Mouse (Mus musculus) frontal cortex, adult 2 months (tissue): ENCODE measurements around the gene Car4. TPM values are rescaled to one million over a fixed set of nuclear protein-coding genes. Genes with fewer than 3 reads are reported as not detected.

Experiments
- DNase-seq, 2 experiments: peaks; one replicate each; pipeline ENCODE4 v3.0.0; 2022; ENCODE audit warnings: low spot score in 1 of 2; ENCODE audit errors: extremely low spot score in 1 of 2
- polyA plus RNA-seq: library from polyadenylated mRNA; depleted of rRNA; stranded (reverse); fragments of >200 nt; gene quantifications from 2 replicates; pipeline ENCODE4 v1.2.3, GENCODE M21; 2012

Gene Car4
- polyA plus RNA-seq, 1 experiment: 63.0 TPM

DNA sequence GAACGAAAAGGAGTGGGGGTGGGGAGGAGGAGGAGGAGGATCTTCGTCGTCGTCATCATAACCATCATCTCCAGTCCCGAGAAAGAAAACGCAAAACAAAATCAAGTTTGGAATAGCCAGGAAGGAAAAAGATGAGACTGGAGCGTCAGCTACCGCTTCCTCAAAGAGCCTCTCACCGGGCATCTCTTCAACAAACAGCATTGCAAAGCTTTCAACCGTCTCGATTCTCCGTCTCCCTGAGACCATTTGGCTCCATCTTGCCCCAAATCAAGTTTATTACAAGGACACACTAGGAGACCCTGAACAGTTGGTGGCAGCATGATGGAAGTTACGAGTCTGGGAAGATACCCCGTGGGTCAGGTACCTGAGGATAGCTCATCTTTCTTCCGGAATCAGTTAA lies 415 bp upstream of the Car4 start:
- no peak for DNase-seq

DNA sequence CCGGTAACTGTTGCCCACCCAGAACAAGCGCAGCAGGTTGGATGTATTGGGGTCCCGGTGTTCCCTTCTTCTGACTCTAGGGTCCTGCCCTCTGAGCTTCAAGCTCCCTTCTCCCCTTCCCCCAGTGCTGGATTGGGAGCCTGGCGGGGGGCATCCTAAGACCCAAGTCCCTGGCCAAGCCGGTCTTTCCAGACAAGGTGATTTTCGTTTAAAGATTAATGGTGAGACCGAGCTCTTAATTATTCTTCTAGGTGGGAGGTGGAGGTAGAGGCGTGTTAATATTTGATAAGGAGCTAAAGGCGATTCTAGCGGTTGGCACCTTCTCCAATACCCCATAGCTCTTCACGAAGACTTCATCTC lies 665 bp downstream of the Car4 start:
- no peak for DNase-seq

DNA sequence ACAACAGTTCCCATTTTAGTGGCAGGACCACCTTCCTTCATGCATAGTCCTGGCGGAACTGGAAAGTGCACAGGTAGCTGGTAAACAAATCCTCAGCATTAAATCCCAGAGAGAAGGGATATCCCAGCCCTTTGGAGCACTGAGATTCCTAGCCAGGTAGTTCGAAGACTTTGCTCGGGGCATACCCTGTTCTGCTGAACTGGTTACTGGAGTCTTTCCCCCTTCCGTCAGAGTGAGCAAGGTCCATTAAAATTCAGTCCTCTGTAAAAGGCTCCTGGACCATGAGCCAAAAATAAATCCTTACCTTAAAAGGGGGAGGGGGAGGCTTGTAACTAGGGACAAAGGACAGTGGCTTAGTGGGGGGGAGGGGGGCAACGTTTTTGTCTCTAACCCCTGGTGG lies 1.6 kb downstream of the Car4 start:
- no peak for DNase-seq

DNA sequence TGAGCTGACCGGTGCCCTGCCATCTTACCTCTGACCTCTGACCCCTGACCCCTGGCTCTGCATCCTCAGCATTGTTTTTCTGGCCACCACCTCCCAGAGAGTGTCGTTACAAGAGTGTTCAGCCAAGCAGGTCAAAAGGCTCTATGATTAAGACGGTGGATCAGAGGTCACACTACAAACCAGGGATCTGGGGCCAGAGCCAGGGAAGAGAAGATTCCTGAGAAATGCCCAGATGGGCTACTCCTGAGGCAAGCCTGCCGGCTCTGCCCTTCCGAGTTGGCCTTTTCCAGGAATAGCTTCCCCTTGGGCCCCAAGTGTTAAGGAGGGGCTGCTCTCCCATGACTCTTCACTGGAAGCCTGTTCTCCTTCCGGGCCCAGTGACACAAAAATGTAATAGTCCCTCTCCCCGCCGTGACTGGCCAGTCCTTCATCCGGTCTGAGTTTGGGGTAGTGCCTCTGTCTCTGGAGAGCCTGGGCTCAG lies 2.2 kb downstream of the Car4 start:
- no peak for DNase-seq

DNA sequence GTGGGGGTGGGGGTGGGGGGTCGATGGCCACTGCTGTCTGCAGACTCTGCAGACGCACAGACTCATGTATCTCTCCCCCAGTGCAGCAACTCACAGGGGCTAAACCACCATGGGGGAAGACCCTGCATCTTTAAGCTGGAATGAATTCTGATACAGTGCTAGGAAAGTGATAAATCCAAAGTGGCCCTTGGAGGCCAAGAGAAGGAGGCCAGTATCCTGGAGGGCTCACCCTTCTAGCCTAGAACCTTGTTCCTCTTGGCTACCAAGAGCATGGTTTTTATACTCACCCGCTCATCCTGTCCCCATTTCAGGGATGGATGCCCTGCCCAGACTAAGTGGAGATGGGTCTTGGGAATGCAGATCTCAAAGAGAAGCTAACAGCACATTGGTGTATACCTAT lies 2.7 kb downstream of the Car4 start:
- DNase-seq: no peak

DNA sequence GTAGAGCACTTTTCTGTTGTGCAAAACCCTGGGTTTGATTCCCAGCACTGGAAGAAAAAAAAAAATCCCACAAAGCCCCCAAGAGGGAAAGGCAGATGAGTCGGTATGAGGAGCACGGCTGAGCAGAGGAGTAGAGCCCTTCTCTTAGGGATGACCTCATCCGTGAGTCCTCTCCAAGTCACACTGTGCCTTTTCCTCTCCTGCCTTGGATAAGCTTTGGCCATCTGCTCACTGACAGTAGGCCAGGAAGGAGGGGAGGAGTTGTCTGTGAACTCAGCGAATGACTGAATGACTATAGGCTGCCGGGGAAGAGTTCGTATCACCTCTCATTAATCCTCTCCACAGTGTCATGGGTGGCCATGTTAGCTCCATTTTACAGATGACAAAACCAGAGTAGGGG lies 3.2 kb downstream of the Car4 start:
- no peak for DNase-seq

DNA sequence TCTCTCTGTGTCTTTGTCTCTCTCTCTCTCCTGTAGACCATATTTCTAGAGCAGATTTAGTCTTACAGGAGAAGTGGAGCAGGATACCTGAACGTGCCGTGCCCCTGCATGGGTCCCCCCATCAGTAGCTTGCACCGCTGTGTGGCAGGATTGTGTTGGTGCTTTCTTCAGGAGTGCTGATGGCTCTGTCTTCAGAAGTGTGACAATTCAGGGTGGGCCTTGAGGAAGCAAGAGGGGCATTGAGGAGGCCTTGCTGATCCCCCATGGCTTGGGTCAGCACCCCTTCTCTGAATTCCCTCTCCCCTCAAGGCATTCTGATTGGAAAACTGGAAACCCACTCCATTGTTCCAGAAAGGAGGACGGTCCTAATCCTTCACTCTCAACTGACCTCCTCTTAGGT lies 4.0 kb downstream of the Car4 start:
- no peak for DNase-seq

DNA sequence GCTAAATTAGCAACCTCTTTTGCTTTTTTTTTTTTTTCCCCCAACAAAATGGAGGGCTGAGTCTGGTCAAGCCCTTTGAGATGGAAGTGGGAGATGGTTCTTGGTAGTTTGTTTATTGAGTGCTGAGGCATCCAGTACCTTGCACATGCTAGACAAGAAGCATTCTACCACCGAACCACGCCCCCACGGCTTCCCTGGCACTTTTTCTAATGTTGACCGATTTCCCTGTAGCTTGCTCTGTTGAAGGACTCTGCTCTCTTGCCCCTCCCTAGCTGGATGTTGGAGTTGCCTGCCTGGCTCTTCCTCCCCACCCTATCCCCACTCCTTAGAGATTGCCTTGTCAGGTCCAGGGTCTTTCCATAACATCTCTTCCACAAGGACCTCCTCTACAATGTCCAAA lies 5.0 kb downstream of the Car4 start:
- no peak for DNase-seq

DNA sequence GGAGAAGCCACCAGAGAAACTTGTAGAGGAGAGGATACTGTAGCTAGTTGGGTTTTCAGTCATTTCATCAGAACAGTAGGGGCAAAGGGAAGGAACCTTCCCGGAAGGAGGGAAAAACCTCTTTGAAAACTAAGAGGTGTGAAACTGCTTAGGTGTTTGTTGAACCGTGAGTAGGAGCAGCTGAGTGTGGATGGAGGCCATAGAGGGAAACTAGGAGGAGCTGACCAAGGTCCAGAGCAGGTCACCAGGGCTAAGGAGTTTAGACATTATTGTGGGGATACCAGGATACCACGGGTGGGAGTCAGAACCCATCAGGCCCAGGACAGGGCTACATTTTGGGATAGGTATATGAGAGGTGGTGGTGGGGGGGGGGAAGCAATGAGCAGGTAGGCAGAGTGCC lies 6.0 kb downstream of the Car4 start:
- DNase-seq: no peak

DNA sequence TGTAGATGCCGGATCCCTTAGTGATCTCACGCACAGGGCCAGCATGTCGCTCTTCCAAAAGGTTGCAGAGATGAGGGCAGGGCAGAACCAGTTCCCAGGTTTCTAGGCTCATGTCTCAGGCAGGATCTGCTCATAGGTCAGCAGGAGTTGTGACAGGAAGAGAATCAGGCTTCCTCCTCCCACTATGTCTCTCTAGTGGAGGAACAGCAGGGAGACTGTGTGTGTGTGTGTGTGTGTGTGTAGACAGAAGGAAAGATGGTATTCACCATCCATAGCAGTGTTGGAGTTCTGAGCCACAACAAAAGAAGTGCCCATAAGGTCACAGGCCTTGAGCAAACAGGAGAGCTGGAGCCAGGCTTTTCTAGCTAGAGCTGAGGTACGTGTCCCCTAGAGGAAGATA lies 9.1 kb downstream of the Car4 start:
- DNase-seq: no peak

DNA sequence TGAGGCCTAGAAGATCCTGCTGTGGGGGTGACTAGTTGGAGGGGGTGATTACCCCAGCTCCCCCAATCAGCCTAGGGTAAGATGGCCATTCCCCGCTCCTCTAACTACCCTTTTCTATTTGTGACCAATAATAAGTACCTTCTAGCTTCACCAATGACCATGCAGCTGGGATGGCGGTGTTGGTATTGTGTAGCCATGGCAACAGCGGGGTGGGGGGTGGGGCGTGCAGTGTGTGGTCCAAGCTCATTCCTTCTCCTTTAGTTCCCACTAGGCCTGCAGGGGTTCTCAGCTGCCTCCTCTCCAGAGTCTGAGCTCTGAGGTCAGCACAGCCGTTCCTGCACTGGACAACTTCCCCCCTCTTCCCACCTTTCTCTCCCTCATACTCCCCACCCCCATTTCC lies 9.5 kb downstream of the Car4 start:
- no peak for DNase-seq

DNA sequence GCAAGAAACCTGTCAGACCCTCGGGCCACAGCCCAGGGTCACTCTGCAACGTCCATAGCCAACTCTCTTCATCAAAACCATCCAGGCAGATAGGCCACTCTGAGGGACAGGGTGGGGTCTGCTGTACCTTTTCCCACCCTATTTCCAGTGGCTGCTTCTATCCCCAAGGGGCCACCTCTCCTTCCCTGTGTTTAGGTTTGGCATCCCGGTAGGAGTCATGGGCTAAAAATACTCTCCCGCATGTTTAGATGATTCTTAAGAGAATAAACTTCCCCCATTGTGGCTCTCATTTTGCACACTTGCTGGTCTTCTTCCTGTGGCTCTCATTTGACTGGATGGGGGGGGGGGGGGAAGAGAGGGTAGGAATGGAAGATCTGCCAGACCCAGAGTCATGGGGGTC lies 10.7 kb downstream of the Car4 start:
- DNase-seq: no peak

DNA sequence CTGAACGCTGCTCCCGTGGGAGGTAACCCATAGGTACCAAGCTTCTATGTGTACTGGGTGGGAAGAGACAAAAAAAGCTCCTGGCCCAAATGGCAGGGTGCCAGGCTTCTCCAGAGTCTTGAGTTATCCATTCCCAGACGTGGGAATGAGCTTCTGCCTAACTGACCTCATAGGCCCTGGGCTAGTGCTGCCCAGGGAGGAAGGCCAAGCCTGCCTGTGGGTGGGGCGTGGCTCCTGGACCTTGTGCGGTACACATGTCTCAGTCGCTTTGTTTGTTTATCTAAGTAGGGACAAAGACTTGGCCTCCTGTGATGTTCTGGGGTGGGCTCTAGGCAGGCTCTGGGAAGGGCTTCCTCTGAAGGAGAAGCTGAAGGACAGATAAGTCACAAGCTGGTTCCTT lies 11.2 kb downstream of the Car4 start:
- peak; percentile 28 to 38 for DNase-seq

DNA sequence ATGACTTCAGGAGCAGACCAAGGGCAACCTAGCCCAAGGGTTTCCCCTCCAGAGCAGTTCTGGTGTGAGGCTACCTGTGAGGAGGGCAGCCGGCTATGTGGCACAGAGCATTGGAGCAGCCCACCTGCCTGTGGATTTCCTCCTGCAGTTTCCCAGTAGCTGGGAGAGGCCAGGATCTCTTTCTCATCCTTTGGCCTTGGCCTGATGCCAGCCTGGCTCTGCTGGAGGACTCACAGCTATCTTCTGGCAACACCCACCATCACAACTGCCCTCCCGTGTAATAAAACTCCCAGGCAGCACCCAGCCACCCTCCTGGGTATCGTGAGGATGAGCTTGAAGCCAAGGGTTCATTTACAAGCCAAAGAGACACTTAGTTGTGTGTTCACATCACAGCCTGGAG lies 14.5 kb downstream of the Car4 start:
- DNase-seq: no peak

DNA sequence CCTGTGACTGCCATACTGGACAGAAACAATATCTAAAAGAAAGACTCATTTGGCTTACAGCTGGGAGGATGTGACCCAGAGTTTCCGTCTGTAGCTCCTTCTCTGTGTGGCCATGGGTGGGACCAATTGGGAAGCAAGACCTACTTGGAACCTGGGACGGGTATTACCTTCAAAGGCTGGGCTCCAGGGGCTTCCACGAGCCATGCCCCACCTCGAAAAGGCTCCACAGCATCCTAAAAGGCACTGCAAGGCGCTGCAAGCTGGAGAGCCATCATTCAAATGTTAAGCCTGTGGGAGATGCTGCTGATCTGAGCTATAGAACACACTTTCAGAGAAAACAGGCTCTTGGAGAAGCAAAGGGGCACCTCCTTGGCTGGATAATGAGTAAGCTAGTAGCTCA lies 16.1 kb downstream of the Car4 start:
- DNase-seq: no peak

DNA sequence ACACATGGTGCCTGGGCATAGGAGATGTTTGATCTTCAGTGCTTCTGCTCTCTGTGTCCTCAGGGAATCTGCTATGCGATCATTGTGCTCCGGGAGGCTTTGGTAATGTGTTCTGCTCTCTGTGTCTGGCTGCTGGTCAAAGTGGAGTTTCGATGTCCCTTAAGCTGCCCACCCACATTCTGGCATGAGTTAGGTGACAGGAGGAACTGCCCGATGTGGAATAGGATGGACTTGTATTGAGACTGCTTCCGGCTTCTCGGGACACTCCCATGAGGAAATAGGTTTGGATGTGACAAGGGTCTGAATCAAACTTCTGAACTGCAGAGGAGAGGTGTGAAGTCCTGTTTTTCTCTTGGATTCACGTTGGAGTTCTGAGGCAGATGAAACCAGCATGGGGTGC lies 17.0 kb downstream of the Car4 start:
- DNase-seq: no peak

DNA sequence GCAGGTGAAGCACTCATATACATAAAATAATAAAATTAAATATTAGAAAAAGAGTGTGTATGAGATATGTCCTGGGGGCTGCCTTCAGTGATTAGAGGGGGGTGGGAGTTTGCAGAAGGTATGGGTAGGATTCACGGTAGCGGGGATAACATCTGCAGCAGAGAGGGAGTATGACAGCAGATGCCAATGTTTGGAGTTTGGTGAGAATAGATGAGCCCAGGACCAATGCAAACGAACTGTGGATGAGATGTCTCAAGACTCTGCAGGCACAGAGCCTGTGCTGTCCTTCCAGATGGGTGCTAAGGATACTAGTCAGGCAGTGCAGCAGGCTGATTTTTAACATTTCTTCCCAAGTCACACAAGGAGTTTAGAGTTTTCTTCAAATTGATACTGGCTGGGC lies 19.1 kb downstream of the Car4 start:
- no peak for DNase-seq

DNA sequence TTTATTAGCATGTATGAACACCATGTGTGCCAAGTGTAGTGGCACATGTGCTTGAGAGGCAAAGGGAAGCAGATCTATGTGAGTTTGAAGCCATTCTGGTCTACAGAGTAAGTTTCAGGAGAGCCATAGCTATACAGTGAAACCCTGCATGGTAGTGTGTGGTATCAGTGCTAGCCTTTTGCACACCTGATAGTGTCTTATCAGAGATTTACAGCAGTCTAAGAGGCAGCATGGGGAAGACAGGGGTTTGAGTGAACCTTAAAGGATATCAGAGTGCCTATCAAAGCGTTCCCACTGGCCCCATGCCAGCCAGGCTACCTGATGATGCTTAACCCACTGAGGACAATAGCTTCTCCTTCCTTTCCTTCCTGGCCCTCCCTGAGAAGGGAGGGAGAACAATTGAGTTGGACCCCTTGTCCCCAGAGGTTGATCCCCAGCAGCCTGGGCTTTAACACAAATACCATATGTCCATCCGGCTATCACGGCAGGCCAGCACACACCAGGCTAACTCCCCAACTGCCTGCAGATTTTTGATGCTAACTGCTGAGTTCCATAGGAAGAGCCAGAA lies 19.9 kb downstream of the Car4 start:
- DNase-seq: no peak

DNA sequence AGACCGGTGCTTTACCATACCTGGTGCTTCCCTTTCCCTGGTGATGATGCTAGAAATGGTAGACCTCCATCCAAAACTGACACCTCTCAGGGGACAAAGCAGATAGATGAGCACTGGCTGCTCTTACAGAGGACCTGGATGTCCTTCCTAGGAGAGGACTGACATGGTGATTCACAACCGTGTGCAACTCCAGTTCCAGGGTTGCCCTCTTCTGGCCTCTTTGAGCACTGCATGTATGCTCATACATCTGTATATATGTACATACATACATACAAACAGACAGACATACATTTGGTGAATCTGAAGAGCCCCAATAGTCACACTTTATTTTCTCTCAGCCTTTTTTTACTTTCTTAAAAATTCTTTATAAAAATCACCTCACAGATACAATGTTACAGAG lies 20.5 kb downstream of the Car4 start:
- DNase-seq: peak in 1 of 2 experiments; percentile 55

DNA sequence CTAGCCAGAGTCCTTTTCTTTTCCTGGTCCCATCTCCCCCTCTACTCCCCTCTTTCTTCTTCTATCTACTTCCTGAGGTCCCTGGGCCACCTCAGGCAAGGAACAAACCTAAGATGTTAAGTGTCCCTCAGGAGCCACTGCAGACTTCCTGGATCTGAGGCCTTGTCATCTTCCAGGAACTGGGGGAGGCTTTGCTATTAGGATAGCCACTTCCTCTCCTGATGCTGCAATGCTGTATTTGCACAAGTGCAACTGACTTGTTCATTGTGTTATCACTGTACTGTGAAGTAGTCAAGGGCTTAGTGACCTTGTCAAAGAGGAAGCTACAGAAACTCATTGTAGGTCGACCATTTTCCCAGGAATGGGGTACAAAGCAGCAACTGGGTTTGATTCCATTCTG lies 21.8 kb downstream of the Car4 start:
- DNase-seq: no peak

DNA sequence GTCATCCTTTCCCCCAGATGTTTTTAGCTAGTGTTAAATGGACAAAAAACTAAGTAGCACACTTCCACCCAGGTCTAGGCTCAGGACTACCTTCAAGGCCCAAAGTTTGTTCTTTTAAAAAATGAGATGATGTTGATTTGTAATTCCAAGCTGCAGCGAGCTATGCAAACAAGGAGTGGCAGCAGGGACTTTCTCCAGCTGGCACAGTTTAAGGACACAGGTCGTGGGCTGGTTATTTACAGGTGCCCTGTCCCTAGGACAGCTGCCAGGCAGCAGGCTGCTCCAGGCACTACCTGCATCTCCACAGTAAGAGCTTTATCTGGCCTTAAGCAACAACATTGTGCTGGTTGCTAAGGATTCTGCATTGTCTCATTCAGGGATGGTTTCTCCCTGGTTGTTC lies 23.1 kb downstream of the Car4 start:
- no peak for DNase-seq

DNA sequence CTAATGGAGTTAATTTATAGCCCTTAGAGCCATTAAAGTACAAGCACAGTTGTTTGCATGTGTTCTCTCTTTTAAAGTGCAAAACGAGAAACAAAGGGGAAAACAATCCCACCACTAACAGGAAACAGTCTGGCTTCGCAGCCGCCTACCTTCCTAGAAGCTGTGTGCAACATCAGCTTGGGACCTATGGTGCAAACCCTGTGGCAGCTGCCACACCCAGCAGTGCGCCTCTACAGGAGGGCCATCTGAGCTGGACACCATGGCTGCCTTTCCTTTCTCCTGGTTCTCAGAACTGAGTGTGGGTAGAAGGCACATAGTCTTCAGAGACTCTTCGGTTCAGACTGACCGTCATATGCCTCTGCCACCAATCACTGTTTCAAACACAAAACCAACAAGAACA lies 27.8 kb downstream of the Car4 start:
- DNase-seq: no peak

DNA sequence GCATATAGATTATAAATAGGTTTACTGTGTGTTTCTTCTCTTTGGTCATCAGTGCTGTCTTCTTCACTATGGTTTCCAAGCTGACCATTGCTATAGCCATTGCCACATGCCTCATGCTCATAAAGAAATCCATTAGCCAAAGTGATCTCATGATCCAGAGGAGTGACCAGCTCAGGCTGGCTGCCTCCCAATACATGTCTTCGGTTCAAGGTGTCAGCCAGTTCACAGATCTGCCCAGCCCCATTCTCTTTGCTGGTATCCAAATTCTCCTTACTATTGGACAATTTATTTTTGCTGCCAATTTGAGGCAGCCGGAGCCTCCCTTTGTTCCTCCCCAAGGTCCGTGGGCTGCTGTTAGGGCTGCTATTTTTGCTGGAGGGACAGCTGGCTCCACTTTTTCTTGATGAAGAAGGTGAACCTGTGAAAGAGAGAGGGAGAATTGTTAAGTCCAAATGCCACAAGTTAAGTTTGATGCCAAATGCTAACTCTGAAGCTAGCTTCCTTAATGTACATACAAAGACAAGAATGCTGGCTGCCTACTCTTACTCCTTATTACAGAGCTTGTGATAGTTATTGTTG lies 30.8 kb downstream of the Car4 start:
- DNase-seq: peak in 1 of 2 experiments; percentile 53
